In the genomic region with DNA sequence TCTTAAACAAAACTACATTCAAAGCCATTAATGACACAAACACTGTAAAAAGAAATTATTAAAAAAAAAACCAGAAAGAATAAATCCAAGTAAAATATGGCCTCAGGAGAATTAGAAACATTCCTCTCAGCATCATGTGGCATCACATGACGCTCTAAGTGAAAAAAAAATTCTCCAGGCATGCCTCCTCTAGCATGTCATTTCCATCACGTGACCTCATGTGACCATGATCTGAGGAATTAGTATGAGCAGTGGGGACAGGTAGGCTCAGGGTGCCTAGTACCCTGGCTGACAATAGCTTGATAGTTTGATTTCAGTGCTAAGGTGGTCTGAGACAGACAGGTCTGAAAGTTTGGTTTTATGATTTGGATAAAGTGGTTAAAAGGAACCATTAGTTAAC, we compare ENCODE assay signal across 22 mouse cellular contexts. TPM values are rescaled to one million over a fixed set of nuclear protein-coding genes. Genes with fewer than 3 reads are reported as not detected.
DNase-seq lines count a peak whose midpoint lies in the region; TF ChIP-seq lines count a peak whose summit lies in the region.
"Had no signal": no experiment of that assay in that cellular context is flagged by ENCODE, and none has a peak within 500 bp of the region (broad histone marks: within the 10 kb centered on the region; RNA-seq: fewer than 3 reads in every experiment).

No protein-coding gene starts in this region.

- H3K79me2 ChIP-seq in C2C12 (ENCODE audit: control insufficient read depth, insufficient read depth) (no peaks in the 10 kb centered on the region), CH12.LX (replicated peaks; ENCODE audit: control insufficient read depth, extremely low read depth, insufficient read depth, poor library complexity, severe bottlenecking) (no peaks in the 10 kb centered on the region), MEL (ENCODE audit: control insufficient read depth, insufficient read depth, low read length, poor library complexity) (no peaks in the 10 kb centered on the region)

- H3K4me1 ChIP-seq in CH12.LX (ENCODE audit: control insufficient read depth in 1 of 2, insufficient read depth in 2 of 2), result peaks cover 0 to 17% of the 10 kb centered on the region in 2 experiments; a peak in 2 of 4 replicates
- H3K4me1 ChIP-seq in MEL (ENCODE audit: control insufficient read depth in 1 of 2, insufficient read depth in 2 of 2, low read length in 2 of 2), result no peaks in the 10 kb centered on the region

- no peak overlapping the region for H3ac ChIP-seq in C2C12 (ENCODE audit: control insufficient read depth, insufficient read length, low read depth)

- no peak for TF ChIP-seq RAD21 in CH12.LX (IDR thresholded peaks at IDR 0.05; ENCODE audit: low read depth, low read length)
- no peak for TF ChIP-seq RAD21 in MEL (IDR thresholded peaks at IDR 0.05; ENCODE audit: low read depth, low read length)

- no peaks in the 10 kb centered on the region for H3K27me3 ChIP-seq in C2C12 (ENCODE audit: control insufficient read depth, insufficient read depth, insufficient read length)
- no peaks in the 10 kb centered on the region for H3K27me3 ChIP-seq in CH12.LX (replicated peaks)
- peaks cover 0 to 2% of the 10 kb centered on the region in 2 experiments; a peak in 1 of 4 replicates for H3K27me3 ChIP-seq in MEL (ENCODE audit: control insufficient read depth in 1 of 2, insufficient read depth in 2 of 2, low read length in 2 of 2)
- H3K27me3 ChIP-seq: Patski had no signal

- in situ Hi-C loops in CH12.LX (cut with MboI; ENCODE audit: low pct_ligation_motif_present, low pct_unique_long_range_greater_than_20kb, low sequenced_read_pairs), result no loop called here

- no peak overlapping the region for H3K27ac ChIP-seq in CH12.LX (ENCODE audit: insufficient read depth, low read depth)
- H3K27ac ChIP-seq in MEL (ENCODE audit: control insufficient read depth, low read depth, low read length), result no peak overlapping the region

- no peak for DNase-seq in CH12.LX (ENCODE audit: extremely low read depth)
- no peak for DNase-seq in MEL (ENCODE audit: low read depth, low spot score)
- no peak for DNase-seq in kidney, postnatal 4 days
- no peak for DNase-seq in adrenal gland, adult (ENCODE audit: inconsistent age in 2 of 2, low spot score in 1 of 2)
- DNase-seq in kidney, postnatal 10 days, result no peak
- DNase-seq: adrenal gland, adult 2 months; adrenal gland, adult 8-10 months; adrenal gland, postnatal 10 days; adrenal gland, postnatal 14 days; adrenal gland, postnatal 25 days; adrenal gland, postnatal 36 days; B cell, adult 2 months; cerebellum, adult 11 months; cerebellum, adult 11-12 months; cerebellum, adult 18-20 months; cerebellum, adult 2 months; cerebellum, adult 8-10 months; cerebellum, adult 9-10 months; cerebellum, adult 9-11 months had no signal

- TF ChIP-seq EP300 in CH12.LX (IDR thresholded peaks at IDR 0.05; ENCODE audit: low read length) (no peak), MEL (IDR thresholded peaks at IDR 0.05; ENCODE audit: low read depth in 1 of 2, low read length in 2 of 2) (no peak)

- no peak overlapping the region for H3K4me2 ChIP-seq in CH12.LX (ENCODE audit: insufficient read depth, low read depth, poor library complexity, severe bottlenecking)

- H3K79me3 ChIP-seq in C2C12 (ENCODE audit: low read depth), result no peaks in the 10 kb centered on the region

- H3K4me3 ChIP-seq in C2C12 (ENCODE audit: insufficient read depth, poor library complexity, severe bottlenecking), result no peak overlapping the region
- H3K4me3 ChIP-seq in CH12.LX (replicated peaks in 1 of 3; ENCODE audit: low read depth in 2 of 3, low read length in 2 of 3, poor library complexity in 1 of 3), result no peak overlapping the region
- no peak overlapping the region for H3K4me3 ChIP-seq in MEL (ENCODE audit: control insufficient read depth in 1 of 2, insufficient read depth in 1 of 2, low read depth in 2 of 2, low read length in 2 of 2)

- H3K9ac ChIP-seq in CH12.LX (ENCODE audit: insufficient read depth, low read depth), result no peak overlapping the region
- H3K9ac ChIP-seq in MEL (ENCODE audit: control insufficient read depth, low read depth, low read length, poor library complexity, severe bottlenecking), result no peak overlapping the region

- dilution Hi-C loops in CH12.LX (cut with MboI; ENCODE audit: extremely low pct_ligation_motif_present, extremely low pct_unique_long_range_greater_than_20kb, low sequenced_read_pairs), result no loop called here

- H3K36me3 ChIP-seq in C2C12 (ENCODE audit: control insufficient read depth, insufficient read depth) (peaks cover 11% of the 10 kb centered on the region), CH12.LX (replicated peaks in 1 of 2; ENCODE audit: control insufficient read depth in 1 of 2, insufficient read depth in 1 of 2, low read length in 1 of 2) (no peaks in the 10 kb centered on the region), MEL (ENCODE audit: control insufficient read depth in 1 of 2, insufficient read depth in 2 of 2, low read length in 2 of 2) (no peaks in the 10 kb centered on the region)
- H3K36me3 ChIP-seq: G1E had no signal

- TF ChIP-seq CTCF in C2C12 (IDR thresholded peaks at IDR 0.05; ENCODE audit: control insufficient read depth, insufficient read depth, insufficient read length) (no peak), CH12.LX (conservative IDR thresholded peaks at IDR 0.05 in 1 of 2, IDR thresholded peaks at IDR 0.05 in 1 of 2; ENCODE audit: low read depth in 2 of 2, low read length in 2 of 2) (no peak), MEL (IDR thresholded peaks at IDR 0.05 in 2 of 3, conservative IDR thresholded peaks at IDR 0.05 in 1 of 3; ENCODE audit: control insufficient read depth in 1 of 3, insufficient read depth in 1 of 3, low read depth in 2 of 3, low read length in 3 of 3, poor library complexity in 1 of 3, severe bottlenecking in 1 of 3) (no peak)

- no peak for TF ChIP-seq POLR2A in CH12.LX (IDR thresholded peaks at IDR 0.05; ENCODE audit: low read depth, low read length)
- TF ChIP-seq POLR2A in MEL (IDR thresholded peaks at IDR 0.05; ENCODE audit: control insufficient read depth in 1 of 2, insufficient read depth in 1 of 2, low read depth in 1 of 2, low read length in 2 of 2, poor library complexity in 1 of 2), result no peak

- H3K9me3 ChIP-seq in CH12.LX (replicated peaks; ENCODE audit: low read length) (no peaks in the 10 kb centered on the region), MEL (replicated peaks; ENCODE audit: insufficient read depth, low read length) (no peaks in the 10 kb centered on the region)
- H3K9me3 ChIP-seq: G1E had no signal

TF ChIP-seq in C2C12, 6 proteins besides CTCF, POLR2A, EP300 and RAD21:
- TF ChIP-seq MYOG (IDR thresholded peaks at IDR 0.05; ENCODE audit: control insufficient read depth, extremely low read depth, insufficient read length) (no peak), USF1 (IDR thresholded peaks at IDR 0.05; ENCODE audit: low read depth) (peak; percentile 63)

TF ChIP-seq in CH12.LX, 34 proteins besides CTCF, POLR2A, EP300 and RAD21:
- peak; percentile 51; the same call in 1 of the 2 replicates for TF ChIP-seq BHLHE40 (IDR thresholded peaks at IDR 0.05; ENCODE audit: low read depth, low read length)
- peak; percentile 26 for TF ChIP-seq USF1 (IDR thresholded peaks at IDR 0.05; ENCODE audit: low read depth, low read length)
- no peak for TF ChIP-seq NELFE (IDR thresholded peaks at IDR 0.05; ENCODE audit: low read depth, low read length)
- peak; percentile 42 for TF ChIP-seq USF2 (conservative IDR thresholded peaks at IDR 0.05; ENCODE audit: low read depth, low read length)
TF ChIP-seq in CH12.LX: peak in this region for 3.

TF ChIP-seq in MEL, 35 proteins besides CTCF, POLR2A, EP300 and RAD21:
- no peak for TF ChIP-seq MEF2A (IDR thresholded peaks at IDR 0.05; ENCODE audit: extremely low read depth, insufficient replicate concordance, low read depth, low read length, poor library complexity, severe bottlenecking)
- no peak for TF ChIP-seq POLR2AphosphoS5 (IDR thresholded peaks at IDR 0.05; ENCODE audit: borderline replicate concordance, low read depth, low read length)
- no peak for TF ChIP-seq ZNF384 (IDR thresholded peaks at IDR 0.05; ENCODE audit: low read depth, low read length)
- TF ChIP-seq USF1 (IDR thresholded peaks at IDR 0.05; ENCODE audit: low read depth, low read length), result peak; percentile 57; the same call in 1 of the 2 replicates
TF ChIP-seq in MEL: peak in this region for 1.

RNA-seq across cellular contexts. Expression of gene Cp, which starts 24.3 kb away (rescaled TPM):
- 1.7 TPM for polyA plus RNA-seq in C2C12 (2012; fragmentation: generic; extraction: Trizol)
- total RNA-seq in CH12.LX (2012; rRNA removed), result 3.8 and 4.8 TPM in 2 replicates
- 0.28 and 0.54 TPM in 2 replicates for total RNA-seq in CH12.LX (2014; rRNA removed)
- polyA plus RNA-seq in CH12.LX (2012; ENCODE audit: insufficient read length, low read depth), result 0.33 TPM in 1 of 2 replicates, not detected in the other
- not detected in 2 replicates for total RNA-seq in MEL (2012; rRNA removed)
- under 1 TPM in 1 of 2 experiments, not detected in 1; 0.04 TPM for polyA plus RNA-seq in MEL (2012; ENCODE audit: insufficient read depth in 1 of 2, insufficient read length in 2 of 2, low read depth in 1 of 2, low replicate concordance in 2 of 2, missing spikeins in 1 of 2)
- polyA plus RNA-seq: G1E had no signal

RNA-seq across cellular contexts. Expression of gene Hps3, which starts 54.0 kb away (rescaled TPM):
- polyA plus RNA-seq in C2C12 (2012; fragmentation: generic; extraction: Trizol) (3.5 TPM), CH12.LX (2012; ENCODE audit: insufficient read length, low read depth) (27.2 and 31.8 TPM in 2 replicates), MEL (2012; ENCODE audit: insufficient read depth in 1 of 2, insufficient read length in 2 of 2, low read depth in 1 of 2, low replicate concordance in 2 of 2, missing spikeins in 1 of 2) (10 to 100 TPM in 1 of 2 experiments, not detected in 1; 10.5 TPM)
- total RNA-seq in CH12.LX (2012; rRNA removed) (17.4 and 18.2 TPM in 2 replicates), CH12.LX (2014; rRNA removed) (37.3 and 40.7 TPM in 2 replicates), MEL (2012; rRNA removed) (7.0 and 9.2 TPM in 2 replicates)
